Mouse (Mus musculus) liver, adult 2 months (tissue): ENCODE data around the gene Kcnk3.

Source experiments
- CTCF ChIP-seq: fragments of 200-500 bp; IDR thresholded peaks from 2 replicates; pipeline ENCODE4 v1.5.1; 2011; ENCODE audit warnings: low read depth, low read length, control low read depth
- POLR2A ChIP-seq: fragments of 200-500 bp; IDR thresholded peaks from 2 replicates; pipeline ENCODE4 v1.6.1; 2011; ENCODE audit warnings: low read length, control low read depth; ENCODE audit not compliant: insufficient read depth; ENCODE audit errors: extremely low read depth

- TF ChIP-seq CTCF (no peak), POLR2A (no peak)
These were observed 37.5 kb upstream of the Kcnk3 start for GRCm38 (mm10) chr5:30550334-30551021.
